Mouse (Mus musculus): ENCODE data around the gene Fam227a. TPM values are rescaled to one million over a fixed set of nuclear protein-coding genes. Genes with fewer than 3 reads are reported as not detected.

Fam227a gene
- polyA plus RNA-seq (2014; fragmentation: Nextera tagmentation; extraction: Ambion mirVana), result 6.9 TPM in 2 replicates

DNA sequence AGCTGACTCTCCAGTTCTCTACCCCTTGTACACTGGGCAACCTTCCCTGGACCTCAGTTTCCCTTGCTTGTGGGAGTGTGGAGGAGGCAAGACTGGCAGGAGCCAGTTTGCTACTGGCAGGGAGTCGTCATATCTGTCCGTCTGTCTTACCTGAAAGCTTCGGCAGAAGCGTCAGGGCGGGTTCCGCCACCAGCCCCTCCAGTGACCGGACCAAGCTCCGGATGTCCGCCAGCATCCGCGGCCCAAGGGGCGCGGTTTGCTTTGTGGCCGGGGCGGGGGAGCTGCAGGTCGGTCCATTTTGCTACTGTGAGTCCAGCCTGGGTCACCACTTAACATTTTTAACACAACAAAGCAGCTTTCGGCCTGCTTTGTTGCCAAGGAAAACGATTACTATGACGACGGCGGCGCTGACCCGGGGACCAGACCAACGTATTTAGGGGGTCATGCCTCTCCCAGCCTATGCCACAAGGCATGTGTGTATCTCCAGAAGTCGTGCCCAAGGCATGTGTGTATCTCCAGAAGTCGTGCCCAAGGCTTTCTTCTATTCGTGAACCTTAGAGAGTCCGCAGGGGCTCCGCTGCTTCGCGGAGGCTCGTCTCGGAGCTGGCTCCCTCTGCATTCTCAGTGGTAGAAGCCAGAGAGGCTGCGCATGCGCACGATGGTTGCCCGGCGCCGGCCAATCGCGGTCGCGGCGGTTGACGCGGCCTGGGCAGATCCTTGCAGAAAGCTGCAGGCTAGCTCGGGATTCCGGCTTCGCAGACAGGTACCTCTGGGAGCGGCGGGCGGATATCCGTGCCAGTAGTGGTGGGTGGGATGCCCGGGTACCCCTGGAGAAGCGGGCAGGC lies at the start of gene Fam227a, which contains the start of gene Cby1:
TSS of gene Fam227a (minus strand) at position 426 of the 845 bp plus-strand sequence.
TSS of gene Cby1 (plus strand) at position 669 of the 845 bp plus-strand sequence.
- peak within 1 kb of the TSS; percentile 88 for H3K4me3 ChIP-seq (replicated peaks; ENCODE audit: low read depth, low read length)
- 0 out of 2 replicates have a peak, but pooled peaks cover 3% of the 10 kb centered on the region for H3K9me3 ChIP-seq (ENCODE audit: control insufficient read depth, low read length)
- H3K4me2 ChIP-seq (ENCODE audit: low read length), result peak within 1 kb of the TSS; percentile 68
- peaks cover 18% of the 10 kb centered on the region for H3K36me3 ChIP-seq (ENCODE audit: control insufficient read depth, insufficient read depth, low read length)
- H3K27ac ChIP-seq (replicated peaks; ENCODE audit: low read depth, low read length), result peak within 1 kb of the TSS; percentile 96
- peak; percentile 88 for ATAC-seq (ENCODE audit: low FRiP score, low TSS enrichment)
- peak within 1 kb of the TSS; percentile 86 for H3K9ac ChIP-seq (replicated peaks; ENCODE audit: low read length)
- WGBS, result under 1% methylated on average over 55 of the region's 55 CpGs
- DNase-seq, result peak; percentile 97
- H3K27me3 ChIP-seq (ENCODE audit: control insufficient read depth, insufficient read depth, low read length), result no peaks in the 10 kb centered on the region
- H3K4me1 ChIP-seq (ENCODE audit: control insufficient read depth, insufficient read depth, low read length), result peaks cover 9% of the 10 kb centered on the region; the same call in 1 of the 2 replicates

DNA sequence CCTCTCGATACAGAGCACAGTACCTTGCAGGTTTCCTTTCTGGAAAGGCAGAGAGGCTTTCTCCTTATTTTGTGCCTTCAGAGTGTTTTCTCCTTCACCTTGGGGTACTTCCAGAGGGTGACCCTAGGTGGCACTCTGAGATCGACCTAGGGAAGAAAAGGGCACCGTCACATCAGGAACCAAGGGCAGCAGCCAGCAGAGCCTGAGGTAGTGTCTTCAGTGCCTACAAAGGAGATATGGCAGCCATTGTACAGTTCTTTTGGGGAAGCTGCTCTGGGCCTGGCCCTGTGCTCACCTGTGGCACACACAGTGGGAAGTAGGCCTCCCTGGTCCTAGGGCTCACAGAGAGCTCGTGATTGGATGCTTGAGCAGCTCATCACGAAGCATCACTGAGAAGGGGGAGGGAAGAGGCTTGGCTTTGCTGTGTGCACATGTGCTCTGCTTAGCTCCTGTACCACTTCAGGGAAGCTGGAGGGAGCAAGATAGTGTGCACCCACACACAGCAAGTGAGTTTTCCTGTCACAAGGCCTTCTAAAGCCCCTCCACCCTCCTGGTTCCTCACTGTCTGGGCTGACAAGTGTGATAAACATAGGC lies 49.6 kb upstream of the Fam227a start:
- no peaks in the 10 kb centered on the region for H3K4me1 ChIP-seq (ENCODE audit: control insufficient read depth, insufficient read depth, low read length)
- H3K4me3 ChIP-seq (replicated peaks; ENCODE audit: low read depth, low read length), result no peak overlapping the region
- 91% methylated on average over 5 of the region's 5 CpGs for WGBS
- no peak overlapping the region for H3K4me2 ChIP-seq (ENCODE audit: low read length)
- H3K36me3 ChIP-seq (ENCODE audit: control insufficient read depth, insufficient read depth, low read length), result peaks cover 62% of the 10 kb centered on the region
- DNase-seq (no peak), ATAC-seq (ENCODE audit: low FRiP score, low TSS enrichment) (no peak)
- no peaks in the 10 kb centered on the region for H3K27me3 ChIP-seq (ENCODE audit: control insufficient read depth, insufficient read depth, low read length)
- no peak overlapping the region for H3K9ac ChIP-seq (replicated peaks; ENCODE audit: low read length)
- H3K27ac ChIP-seq (replicated peaks; ENCODE audit: low read depth, low read length), result no peak overlapping the region
- no peaks in the 10 kb centered on the region for H3K9me3 ChIP-seq (ENCODE audit: control insufficient read depth, low read length)

DNA sequence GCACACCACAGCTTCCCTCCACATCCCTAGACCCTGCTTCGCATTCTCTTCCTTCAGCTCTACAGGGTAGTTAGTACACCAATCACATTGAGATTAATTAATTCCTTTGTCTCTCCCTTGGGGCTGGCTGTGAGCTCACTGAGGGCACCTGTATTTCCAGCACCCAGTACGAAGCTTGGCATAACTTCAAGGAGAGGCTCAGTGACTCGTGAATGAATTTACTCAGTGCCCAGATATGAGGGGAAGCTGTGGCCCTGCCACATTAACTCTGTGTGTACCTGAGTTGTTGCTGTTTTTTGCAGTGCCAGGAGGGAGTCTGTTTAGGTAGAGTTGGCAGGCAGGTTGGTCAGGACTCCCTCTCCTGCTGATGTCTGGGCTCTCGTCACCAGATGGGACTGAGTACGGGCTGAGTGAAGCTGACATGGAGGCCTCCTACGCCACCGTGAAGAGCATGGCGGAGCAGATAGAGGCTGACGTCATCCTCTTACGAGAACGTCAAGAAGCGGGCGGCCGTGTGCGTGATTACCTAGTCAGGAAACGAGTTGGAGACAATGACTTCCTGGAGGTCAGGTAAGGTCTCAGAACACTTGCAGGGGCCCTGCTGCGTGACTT lies 48.0 kb upstream of the Fam227a start:
- WGBS, result 91% methylated on average over 17 of the region's 17 CpGs
- peaks cover 47% of the 10 kb centered on the region for H3K36me3 ChIP-seq (ENCODE audit: control insufficient read depth, insufficient read depth, low read length)

DNA sequence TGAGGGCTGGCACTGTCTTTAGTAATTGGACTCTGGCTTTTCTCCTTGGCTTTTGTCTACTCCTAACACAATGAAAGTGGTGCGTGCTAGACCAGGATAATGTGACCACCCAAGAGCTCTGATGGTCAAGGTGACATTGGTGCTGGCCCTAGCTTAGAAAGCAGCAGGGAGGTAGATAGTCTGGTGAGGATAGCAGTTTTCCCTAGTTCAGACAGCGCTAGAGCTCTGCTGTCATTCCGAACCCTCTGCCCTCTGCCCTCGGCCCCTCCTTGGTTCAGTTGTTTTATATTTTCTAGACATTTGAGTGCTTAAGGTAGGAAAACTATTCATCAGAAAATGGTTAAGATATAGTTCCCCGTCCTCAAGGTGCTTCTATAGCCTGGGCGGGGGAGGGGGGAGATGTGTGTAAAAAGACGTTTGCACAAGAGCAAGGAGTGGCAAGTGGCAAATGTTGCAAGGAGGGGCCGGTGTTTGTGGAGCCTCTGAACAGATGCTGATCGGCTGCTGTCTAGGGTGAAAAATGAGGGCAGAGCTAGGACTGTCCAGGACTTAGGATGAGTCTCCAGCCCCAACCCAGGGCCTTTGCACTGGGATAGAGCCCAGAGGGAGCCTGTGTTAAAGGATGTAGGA lies 38.9 kb upstream of the Fam227a start:
- no peak for DNase-seq
- WGBS, result 84% methylated on average over 9 of the region's 9 CpGs
- no peak overlapping the region for H3K4me3 ChIP-seq (replicated peaks; ENCODE audit: low read depth, low read length)
- peaks cover 11% of the 10 kb centered on the region for H3K36me3 ChIP-seq (ENCODE audit: control insufficient read depth, insufficient read depth, low read length)
- H3K27ac ChIP-seq (replicated peaks; ENCODE audit: low read depth, low read length), result 0 out of 2 replicates have a peak overlapping the region, but pooled peaks have one; percentile 15
- no peak overlapping the region for H3K9ac ChIP-seq (replicated peaks; ENCODE audit: low read length)
- ATAC-seq (ENCODE audit: low FRiP score, low TSS enrichment), result no peak
- H3K9me3 ChIP-seq (ENCODE audit: control insufficient read depth, low read length), result no peaks in the 10 kb centered on the region
- no peak overlapping the region for H3K4me2 ChIP-seq (ENCODE audit: low read length)
- peaks cover 9% of the 10 kb centered on the region for H3K4me1 ChIP-seq (ENCODE audit: control insufficient read depth, insufficient read depth, low read length)
- no peaks in the 10 kb centered on the region for H3K27me3 ChIP-seq (ENCODE audit: control insufficient read depth, insufficient read depth, low read length)

More for the DNA sequence above, 48.0 kb upstream of the Fam227a start:
- no peak overlapping the region for H3K9ac ChIP-seq (replicated peaks; ENCODE audit: low read length)
- no peak overlapping the region for H3K4me3 ChIP-seq (replicated peaks; ENCODE audit: low read depth, low read length)
- no peak overlapping the region for H3K27ac ChIP-seq (replicated peaks; ENCODE audit: low read depth, low read length)
- no peaks in the 10 kb centered on the region for H3K27me3 ChIP-seq (ENCODE audit: control insufficient read depth, insufficient read depth, low read length)
- no peak overlapping the region for H3K4me2 ChIP-seq (ENCODE audit: low read length)
- H3K4me1 ChIP-seq (ENCODE audit: control insufficient read depth, insufficient read depth, low read length), result no peaks in the 10 kb centered on the region
- ATAC-seq (ENCODE audit: low FRiP score, low TSS enrichment) (no peak), DNase-seq (no peak)
- H3K9me3 ChIP-seq (ENCODE audit: control insufficient read depth, low read length), result no peaks in the 10 kb centered on the region

DNA sequence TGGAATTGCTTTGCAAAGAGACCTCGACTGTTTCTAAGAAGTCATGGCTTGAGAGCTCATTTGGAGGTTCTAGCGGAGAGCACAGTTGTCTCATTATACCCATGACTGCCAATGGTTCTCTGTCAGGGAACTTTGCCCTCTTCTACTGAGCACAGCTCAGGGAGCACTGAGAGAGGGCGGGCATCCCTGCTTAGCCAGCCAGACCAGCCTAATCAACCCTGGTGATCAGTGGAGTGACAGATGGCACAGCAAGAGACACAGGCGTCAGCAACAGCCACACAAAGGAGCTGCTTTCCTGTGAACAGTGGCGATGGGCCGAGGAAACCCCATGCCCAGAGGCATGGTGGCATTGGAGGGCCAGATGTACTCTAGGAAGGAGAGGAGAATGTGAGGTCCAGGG lies 38.3 kb upstream of the Fam227a start:
- Histone ChIP-seq H3K4me2 (ENCODE audit: low read length) (no peak overlapping the region), H3K4me3 (replicated peaks; ENCODE audit: low read depth, low read length) (no peak overlapping the region), H3K9me3 (ENCODE audit: control insufficient read depth, low read length) (no peaks in the 10 kb centered on the region), H3K4me1 (ENCODE audit: control insufficient read depth, insufficient read depth, low read length) (peaks cover 16% of the 10 kb centered on the region), H3K36me3 (ENCODE audit: control insufficient read depth, insufficient read depth, low read length) (peaks cover 11% of the 10 kb centered on the region), H3K27ac (replicated peaks; ENCODE audit: low read depth, low read length) (0 out of 2 replicates have a peak overlapping the region, but pooled peaks have one; percentile 15), H3K9ac (replicated peaks; ENCODE audit: low read length) (no peak overlapping the region), H3K27me3 (ENCODE audit: control insufficient read depth, insufficient read depth, low read length) (no peaks in the 10 kb centered on the region)
- DNase-seq (no peak), ATAC-seq (ENCODE audit: low FRiP score, low TSS enrichment) (no peak)
- 57% methylated on average over 6 of the region's 6 CpGs for WGBS

DNA sequence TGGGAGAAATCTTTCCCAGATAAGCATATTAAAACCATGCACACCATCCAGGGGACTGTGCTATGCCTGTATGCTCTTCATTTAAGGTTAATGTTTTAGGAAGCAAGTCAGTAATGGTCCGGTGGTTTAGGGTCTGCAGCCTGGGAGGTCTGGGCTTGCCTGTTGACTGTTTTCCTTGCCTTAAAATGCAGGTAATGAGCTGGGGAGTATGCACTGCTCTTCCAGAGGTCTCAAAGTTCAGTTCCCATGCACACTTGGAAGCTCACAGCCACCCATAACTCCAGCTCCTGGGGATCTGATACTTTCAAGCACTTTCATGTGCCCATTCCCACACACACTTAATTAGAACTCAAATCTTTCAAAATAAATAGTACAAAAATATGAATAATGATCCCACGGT lies 37.8 kb upstream of the Fam227a start:
- no peak overlapping the region for H3K27ac ChIP-seq (replicated peaks; ENCODE audit: low read depth, low read length)
- ATAC-seq (ENCODE audit: low FRiP score, low TSS enrichment), result no peak

DNA sequence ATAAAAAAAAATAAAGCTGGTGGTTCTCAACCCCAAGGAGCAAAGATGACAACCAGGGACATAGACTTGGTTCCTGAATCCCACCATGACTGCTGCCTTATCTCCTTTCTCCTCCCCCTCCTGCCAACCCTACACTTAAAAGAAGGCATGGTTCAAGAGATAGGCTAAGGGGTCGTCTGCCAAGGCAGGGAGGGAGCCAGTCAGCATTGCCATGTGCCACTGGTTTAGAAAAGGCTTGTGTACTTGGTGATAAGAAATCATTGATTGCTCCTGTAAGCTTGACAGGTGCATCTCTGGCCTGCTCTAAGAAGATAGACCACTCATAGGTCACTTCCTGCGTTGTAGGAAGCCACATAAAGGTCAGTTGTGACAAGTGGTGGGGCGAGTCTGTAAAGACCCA lies 36.8 kb upstream of the Fam227a start:
- Histone ChIP-seq H3K36me3 (ENCODE audit: control insufficient read depth, insufficient read depth, low read length) (peaks cover 11% of the 10 kb centered on the region), H3K27me3 (ENCODE audit: control insufficient read depth, insufficient read depth, low read length) (no peaks in the 10 kb centered on the region), H3K27ac (replicated peaks; ENCODE audit: low read depth, low read length) (no peak overlapping the region), H3K9ac (replicated peaks; ENCODE audit: low read length) (no peak overlapping the region), H3K4me2 (ENCODE audit: low read length) (no peak overlapping the region), H3K4me3 (replicated peaks; ENCODE audit: low read depth, low read length) (no peak overlapping the region), H3K4me1 (ENCODE audit: control insufficient read depth, insufficient read depth, low read length) (peaks cover 22% of the 10 kb centered on the region), H3K9me3 (ENCODE audit: control insufficient read depth, low read length) (no peaks in the 10 kb centered on the region)
- 67% methylated on average over 3 of the region's 3 CpGs for WGBS
- DNase-seq (no peak), ATAC-seq (ENCODE audit: low FRiP score, low TSS enrichment) (no peak)

More for the DNA sequence above, 37.8 kb upstream of the Fam227a start:
- Histone ChIP-seq H3K4me1 (ENCODE audit: control insufficient read depth, insufficient read depth, low read length) (peaks cover 21% of the 10 kb centered on the region), H3K4me2 (ENCODE audit: low read length) (no peak overlapping the region), H3K9me3 (ENCODE audit: control insufficient read depth, low read length) (no peaks in the 10 kb centered on the region), H3K27me3 (ENCODE audit: control insufficient read depth, insufficient read depth, low read length) (no peaks in the 10 kb centered on the region), H3K36me3 (ENCODE audit: control insufficient read depth, insufficient read depth, low read length) (peaks cover 11% of the 10 kb centered on the region), H3K4me3 (replicated peaks; ENCODE audit: low read depth, low read length) (no peak overlapping the region), H3K9ac (replicated peaks; ENCODE audit: low read length) (no peak overlapping the region)
- 97% methylated on average over 2 of the region's 2 CpGs for WGBS
- no peak for DNase-seq

DNA sequence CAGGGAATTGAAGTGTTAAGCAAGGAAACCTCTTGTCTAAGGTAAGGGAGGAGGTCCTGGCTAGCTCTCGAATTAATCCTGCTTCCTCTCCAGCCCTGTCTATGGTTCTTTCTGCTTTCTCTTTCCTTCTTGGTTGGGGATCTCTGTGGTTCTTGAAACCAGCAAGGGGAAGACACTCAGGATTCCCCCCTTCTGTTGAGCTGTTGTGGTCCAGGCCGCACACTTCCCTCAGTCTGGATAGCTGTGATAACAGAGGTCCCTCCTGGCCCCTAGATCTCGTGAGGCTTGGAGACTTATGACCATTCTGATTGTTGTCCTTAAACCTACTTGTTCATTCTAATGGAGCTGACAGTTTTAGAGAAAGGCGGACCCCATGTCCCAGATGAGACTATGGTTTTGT lies 35.8 kb upstream of the Fam227a start:
- ATAC-seq (ENCODE audit: low FRiP score, low TSS enrichment), result no peak
- H3K9me3 ChIP-seq (ENCODE audit: control insufficient read depth, low read length), result no peaks in the 10 kb centered on the region
- 91% methylated on average over 4 of the region's 4 CpGs for WGBS
- peaks cover 27% of the 10 kb centered on the region for H3K4me1 ChIP-seq (ENCODE audit: control insufficient read depth, insufficient read depth, low read length)
- peaks cover 11% of the 10 kb centered on the region for H3K36me3 ChIP-seq (ENCODE audit: control insufficient read depth, insufficient read depth, low read length)
- no peak for DNase-seq
- H3K27ac ChIP-seq (replicated peaks; ENCODE audit: low read depth, low read length), result no peak overlapping the region
- H3K4me3 ChIP-seq (replicated peaks; ENCODE audit: low read depth, low read length), result no peak overlapping the region
- H3K4me2 ChIP-seq (ENCODE audit: low read length), result no peak overlapping the region
- H3K9ac ChIP-seq (replicated peaks; ENCODE audit: low read length), result no peak overlapping the region
- no peaks in the 10 kb centered on the region for H3K27me3 ChIP-seq (ENCODE audit: control insufficient read depth, insufficient read depth, low read length)
